Mouse (Mus musculus): ENCODE results near the gene Olfr513. TPM values are rescaled to one million over a fixed set of nuclear protein-coding genes. Genes with fewer than 3 reads are reported as not detected.

Gene Olfr513
- total RNA-seq (2021) = not detected

DNA sequence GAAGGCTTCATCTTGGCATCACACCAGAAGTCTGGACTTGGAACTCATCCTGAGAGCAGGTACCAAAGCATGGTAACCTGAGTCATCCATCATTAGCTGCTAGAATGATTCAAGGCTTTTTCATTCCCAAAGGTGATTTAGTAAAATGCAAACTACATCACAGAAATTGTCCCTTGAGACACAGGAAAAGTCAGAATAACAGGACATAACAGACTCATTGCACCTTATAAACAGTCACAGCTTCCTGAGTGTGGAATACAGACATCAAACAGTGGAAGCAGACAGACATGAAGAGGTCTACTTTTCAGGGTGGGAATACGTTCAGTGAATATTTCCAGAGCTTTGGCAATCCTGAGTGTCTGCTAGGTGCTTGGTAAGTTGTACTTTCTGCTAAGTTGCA lies at the start of gene Olfr513:
Gene Olfr513 (plus strand): TSS at position 301 of the 400 bp plus-strand sequence.
- no peak for DNase-seq

DNA sequence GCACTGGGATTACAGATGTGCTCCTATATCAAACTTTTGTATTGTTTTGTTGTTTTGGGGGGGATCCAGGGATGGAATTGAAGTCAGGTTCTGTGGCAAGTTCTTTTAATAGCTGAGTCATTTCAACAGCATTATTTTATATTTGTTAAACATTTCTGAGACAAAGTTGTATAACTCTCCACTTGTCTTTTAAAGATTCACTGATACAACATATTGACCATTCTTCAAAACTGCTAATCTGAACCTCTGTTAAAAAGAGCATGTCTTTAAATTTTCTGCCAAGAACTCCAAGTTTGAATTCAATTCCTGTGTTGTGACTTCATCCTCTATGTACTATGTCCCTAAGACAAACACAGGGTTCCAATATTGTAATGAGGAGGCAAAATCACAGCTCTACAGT lies 37.8 kb upstream of the Olfr513 start, which contains the start of gene Olfr512:
Gene Olfr512 (plus strand): TSS at position 301 of the 400 bp plus-strand sequence.
- DNase-seq = no peak

DNA sequence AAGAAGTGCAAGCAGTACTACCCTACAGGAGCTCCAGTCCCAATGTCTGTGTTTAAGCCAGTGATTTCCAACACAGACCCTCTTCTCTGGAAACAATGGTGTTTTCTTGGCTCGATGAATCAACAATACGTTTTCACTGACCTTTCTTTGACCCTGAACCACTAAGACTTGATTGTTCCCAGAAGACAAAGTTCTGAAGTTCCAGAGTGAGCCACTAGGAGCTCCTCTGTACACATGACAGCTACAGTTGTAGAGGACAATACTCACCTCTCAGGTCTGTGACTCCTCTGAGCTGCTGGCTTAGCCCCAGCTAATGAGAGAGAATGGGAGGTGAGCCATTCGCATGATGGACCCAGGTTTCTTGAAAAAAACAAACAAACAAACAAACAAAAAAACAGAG lies 9.6 kb downstream of the Olfr513 start:
- no peak for DNase-seq

DNA sequence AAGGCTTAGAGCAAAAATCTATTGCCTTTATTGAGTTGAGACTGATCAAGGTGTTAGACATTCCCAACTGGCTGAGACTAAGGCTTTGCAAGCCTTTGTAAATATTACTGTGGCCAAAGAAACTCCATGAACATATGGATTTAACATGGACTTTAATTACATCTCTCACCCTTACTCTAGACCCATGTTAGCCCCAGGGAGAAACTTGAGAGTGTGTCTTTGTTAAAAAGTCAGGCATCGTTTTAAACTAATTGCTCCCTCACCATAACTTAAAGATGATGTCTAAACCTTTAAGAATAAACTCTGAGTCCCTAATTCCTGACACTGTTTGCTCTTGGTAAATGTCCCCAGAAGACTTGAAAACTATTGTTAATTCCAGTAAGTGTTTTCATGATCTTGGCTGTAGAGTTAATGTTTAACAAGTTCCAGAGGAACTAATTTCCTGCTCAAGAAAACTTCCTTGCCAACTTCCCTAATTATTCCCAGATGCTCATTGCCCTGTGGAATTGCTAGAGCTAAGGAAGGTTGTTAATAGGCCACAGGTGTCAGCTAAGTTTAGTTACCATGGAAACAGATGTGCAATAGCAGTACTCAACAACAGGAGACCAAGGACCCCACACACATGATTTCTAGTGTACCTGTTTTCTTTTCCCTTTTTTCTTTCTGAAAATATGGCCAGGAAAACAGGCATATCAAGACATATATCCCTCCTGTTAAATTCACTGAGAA lies 46.6 kb downstream of the Olfr513 start:
- no peak for DNase-seq

Other genes starting within 250 kb of the Olfr513 start
- not detected for gene Olfr502, start 225.9 kb upstream of the Olfr513 start, total RNA-seq (2021)
- not detected for gene Olfr503, start 206.4 kb upstream of the Olfr513 start, total RNA-seq (2021)
- gene Olfr504, start 185.2 kb upstream of the Olfr513 start, total RNA-seq (2021) = not detected
- not detected for gene Olfr506, start 140.2 kb upstream of the Olfr513 start, total RNA-seq (2021)
- not detected for gene Olfr507, start 129.2 kb upstream of the Olfr513 start, total RNA-seq (2021)
- not detected for gene Olfr508, start 121.0 kb upstream of the Olfr513 start, total RNA-seq (2021)
- gene Olfr509, start 99.1 kb upstream of the Olfr513 start, total RNA-seq (2021) = under 1 TPM in 1 of 2 experiments, not detected in 1; 0.07 TPM
- gene Olfr510, start 84.6 kb upstream of the Olfr513 start, total RNA-seq (2021) = not detected
- not detected for gene Olfr512, start 37.7 kb upstream of the Olfr513 start, total RNA-seq (2021)
- gene Olfr514, start 75.0 kb downstream of the Olfr513 start, total RNA-seq (2021) = not detected
- not detected for gene Olfr516, start 99.6 kb downstream of the Olfr513 start, total RNA-seq (2021)
- not detected for gene Olfr517, start 121.4 kb downstream of the Olfr513 start, total RNA-seq (2021)
- not detected for gene Olfr518, start 134.0 kb downstream of the Olfr513 start, total RNA-seq (2021)
- gene Olfr519, start 143.4 kb downstream of the Olfr513 start, total RNA-seq (2021) = not detected
- 10 to 100 TPM; 16.4 to 17.6 TPM for gene Nlrp10, start 179.2 kb downstream of the Olfr513 start, total RNA-seq (2021)
- 100 to 1,000 TPM; 126 to 127 TPM for gene Eif3f, start 183.4 kb downstream of the Olfr513 start, total RNA-seq (2021)
- under 1 TPM; 0.81 to 0.83 TPM for gene Tub, start 199.4 kb downstream of the Olfr513 start, total RNA-seq (2021)

All from heart, postnatal 4 days (tissue).